Mouse (Mus musculus) liver, embryonic 15.5 days (tissue): Measurements from ENCODE around the gene Olfr523. TPM values are rescaled to one million over a fixed set of nuclear protein-coding genes. Genes with fewer than 3 reads are reported as not detected.
A peak's percentile ranks its signal among the peaks of the same experiment; 100 is the strongest.

Experiments
- ATAC-seq: fragments of 200-750 bp; cut with Nextera tagmentation; 2 replicates; pipeline ENCODE4 v1.8.0; 2017; ENCODE audit warnings: moderate number of reproducible peaks, mild to moderate bottlenecking, moderate library complexity; ENCODE audit not compliant: insufficient read depth
- H3K27ac ChIP-seq: fragments of 300-500 bp; sonication (generic); replicated peaks from 2 replicates; pipeline ENCODE4 v1.5.1; 2015; ENCODE audit warnings: mild to moderate bottlenecking, inconsistent platforms
- H3K27me3 ChIP-seq: fragments of 300-500 bp; sonication (generic); 2 replicates; pipeline ENCODE4 v1.6.1; 2015; ENCODE audit warnings: mild to moderate bottlenecking, inconsistent platforms
- H3K36me3 ChIP-seq: fragments of 300-500 bp; sonication (generic); replicated peaks from 2 replicates; pipeline ENCODE4 v1.6.1; 2015; ENCODE audit warnings: moderate library complexity, mild to moderate bottlenecking, inconsistent platforms
- H3K4me1 ChIP-seq: fragments of 300-500 bp; sonication (generic); replicated peaks from 2 replicates; pipeline ENCODE4 v1.6.1; 2015; ENCODE audit warnings: inconsistent platforms
- H3K4me2 ChIP-seq: fragments of 300-500 bp; sonication (generic); 2 replicates; pipeline ENCODE4 v1.6.1; 2015; ENCODE audit warnings: moderate library complexity, mild to moderate bottlenecking, inconsistent platforms
- H3K4me3 ChIP-seq: fragments of 300-500 bp; sonication (generic); replicated peaks from 2 replicates; pipeline ENCODE4 v1.5.1; 2015; ENCODE audit warnings: mild to moderate bottlenecking, inconsistent platforms
- H3K9ac ChIP-seq: fragments of 300-500 bp; sonication (generic); 2 replicates; pipeline ENCODE4 v1.6.1; 2015; ENCODE audit warnings: moderate library complexity, mild to moderate bottlenecking, inconsistent platforms
- H3K9me3 ChIP-seq: fragments of 300-500 bp; sonication (generic); replicated peaks from 2 replicates; pipeline ENCODE4 v1.6.1; 2016; ENCODE audit warnings: inconsistent platforms
- WGBS: fragments of 180-500 bp; shearing (Covaris S2); methylation state at CpG from one replicate; pipeline ENCODE4 v1.1.7; 2015; ENCODE audit warnings: mixed read lengths; ENCODE audit not compliant: insufficient replicate concordance; 5-methylcytosine and 5-hydroxymethylcytosine counted together
- polyA plus RNA-seq: library from polyadenylated mRNA; unstranded; fragments of >200 nt; fragmentation: Nextera tagmentation; extraction: Ambion mirVana; gene quantifications from 2 replicates; pipeline ENCODE4 v1.2.1, GENCODE M21; 2015

Olfr523 gene
- polyA plus RNA-seq, 1 experiment from 2014 or later = not detected

DNA sequence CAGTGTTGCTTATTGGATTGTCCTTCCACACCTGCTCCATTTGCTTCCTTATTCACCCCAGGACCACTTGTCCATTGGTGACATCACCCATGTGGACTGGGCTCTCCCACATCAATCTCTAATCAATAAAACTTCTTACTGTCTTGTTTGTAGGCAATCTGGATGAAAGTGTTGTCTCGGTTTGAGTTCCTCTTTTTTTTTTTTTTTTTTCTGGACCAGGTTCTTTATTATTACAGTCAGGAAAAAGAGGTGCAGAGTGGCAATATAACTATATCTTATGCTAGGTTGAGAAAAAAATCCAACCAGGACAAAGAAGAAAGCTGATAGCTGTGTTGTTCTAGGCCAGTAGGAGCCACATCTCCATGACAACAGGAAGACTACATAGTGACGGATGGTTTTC is 7.7 kb downstream of the Olfr523 start:
- Histone ChIP-seq H3K27me3 (0 out of 2 replicates have a peak, but pooled peaks cover 2% of the 10 kb centered on the region), H3K4me1 (no peaks in the 10 kb centered on the region), H3K9me3 (no peaks in the 10 kb centered on the region), H3K9ac (no peak overlapping the region), H3K4me2 (no peak overlapping the region), H3K27ac (no peak overlapping the region), H3K36me3 (no peaks in the 10 kb centered on the region), H3K4me3 (no peak overlapping the region)
- ATAC-seq = no peak
- 35% methylated on average over 2 of the region's 2 CpGs for WGBS

- Histone ChIP-seq H3K4me2 (no peak overlapping the region), H3K27me3 (0 out of 2 replicates have a peak, but pooled peaks cover 3% of the 10 kb centered on the region), H3K4me1 (no peaks in the 10 kb centered on the region), H3K36me3 (no peaks in the 10 kb centered on the region), H3K27ac (no peak overlapping the region), H3K4me3 (no peak overlapping the region), H3K9ac (no peak overlapping the region), H3K9me3 (no peaks in the 10 kb centered on the region)
- ATAC-seq = no peak
- WGBS = 67% methylated on average over 4 of the region's 4 CpGs
These were observed 11.2 kb downstream of the Olfr523 start for GRCm38 (mm10) chr7:140184206-140184605.

- ATAC-seq = no peak
- Histone ChIP-seq H3K36me3 (no peaks in the 10 kb centered on the region), H3K4me2 (no peak overlapping the region), H3K9ac (no peak overlapping the region), H3K9me3 (no peaks in the 10 kb centered on the region), H3K4me1 (no peaks in the 10 kb centered on the region; the same call in 1 of the 2 replicates), H3K27ac (no peak overlapping the region), H3K4me3 (no peak overlapping the region), H3K27me3 (0 out of 2 replicates have a peak, but pooled peaks cover 3% of the 10 kb centered on the region)
- 54% methylated on average over 18 of the region's 18 CpGs for WGBS
These were observed 13.9 kb downstream of the Olfr523 start for GRCm38 (mm10) chr7:140186646-140187620.

GRCm38 (mm10) chr7:140187721-140188390 is 14.8 kb downstream of the Olfr523 start:
- no peaks in the 10 kb centered on the region for H3K9me3 ChIP-seq
- H3K36me3 ChIP-seq = no peaks in the 10 kb centered on the region
- ATAC-seq = no peak
- H3K4me3 ChIP-seq = no peak overlapping the region
- H3K27ac ChIP-seq = no peak overlapping the region
- H3K27me3 ChIP-seq = 0 out of 2 replicates have a peak, but pooled peaks cover 3% of the 10 kb centered on the region
- no peak overlapping the region for H3K4me2 ChIP-seq
- H3K4me1 ChIP-seq = no peaks in the 10 kb centered on the region; the same call in 1 of the 2 replicates
- no peak overlapping the region for H3K9ac ChIP-seq
- WGBS = 65% methylated on average over 7 of the region's 7 CpGs

GRCm38 (mm10) chr7:140188391-140189328 is 15.6 kb downstream of the Olfr523 start:
- no peaks in the 10 kb centered on the region; the same call in 1 of the 2 replicates for H3K4me1 ChIP-seq
- H3K9ac ChIP-seq = no peak overlapping the region
- H3K4me3 ChIP-seq = no peak overlapping the region
- peak; percentile 57; the same call in 1 of the 2 replicates for ATAC-seq
- H3K27me3 ChIP-seq = 0 out of 2 replicates have a peak, but pooled peaks cover 3% of the 10 kb centered on the region
- H3K27ac ChIP-seq = no peak overlapping the region
- H3K9me3 ChIP-seq = no peaks in the 10 kb centered on the region
- no peak overlapping the region for H3K4me2 ChIP-seq
- 35% methylated on average over 4 of the region's 4 CpGs for WGBS
- H3K36me3 ChIP-seq = no peaks in the 10 kb centered on the region

DNA sequence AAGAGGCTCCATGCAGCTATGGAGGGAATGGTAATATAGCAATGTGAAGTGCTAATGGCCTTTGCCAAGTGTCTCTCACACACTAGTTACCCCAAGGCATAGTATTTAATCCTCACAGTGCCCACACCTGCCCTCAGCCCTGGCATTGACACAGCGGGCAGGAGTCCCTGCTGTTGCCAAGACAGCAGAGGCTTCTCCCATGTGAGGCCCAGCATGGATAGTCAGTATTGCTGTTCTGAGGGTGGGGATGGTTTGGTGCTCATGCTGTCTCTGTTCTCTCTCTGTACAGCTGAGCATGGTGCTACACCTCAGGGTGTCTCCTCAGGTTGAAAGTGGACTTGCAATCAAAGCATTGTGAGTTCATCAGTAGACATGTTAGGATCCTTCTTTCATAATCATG is 17.4 kb downstream of the Olfr523 start:
- WGBS = 69% methylated on average over 1 of the region's 1 CpGs
- Histone ChIP-seq H3K36me3 (no peaks in the 10 kb centered on the region), H3K27me3 (0 out of 2 replicates have a peak, but pooled peaks cover 3% of the 10 kb centered on the region), H3K9ac (no peak overlapping the region), H3K9me3 (no peaks in the 10 kb centered on the region), H3K4me3 (no peak overlapping the region), H3K27ac (no peak overlapping the region), H3K4me2 (no peak overlapping the region), H3K4me1 (no peaks in the 10 kb centered on the region; the same call in 1 of the 2 replicates)
- ATAC-seq = no peak

GRCm38 (mm10) chr7:140192445-140192844 is 19.4 kb downstream of the Olfr523 start:
- Histone ChIP-seq H3K27me3 (no peaks in the 10 kb centered on the region), H3K9me3 (no peaks in the 10 kb centered on the region), H3K4me3 (no peak overlapping the region), H3K4me1 (no peaks in the 10 kb centered on the region; the same call in 1 of the 2 replicates), H3K36me3 (no peaks in the 10 kb centered on the region), H3K27ac (no peak overlapping the region), H3K9ac (no peak overlapping the region), H3K4me2 (no peak overlapping the region)
- ATAC-seq = no peak
- WGBS = 44% methylated on average over 2 of the region's 2 CpGs

GRCm38 (mm10) chr7:140192851-140193250 is 19.8 kb downstream of the Olfr523 start:
- no peak overlapping the region for H3K9ac ChIP-seq
- ATAC-seq = no peak
- H3K4me1 ChIP-seq = no peaks in the 10 kb centered on the region; the same call in 1 of the 2 replicates
- no peak overlapping the region for H3K4me2 ChIP-seq
- no peaks in the 10 kb centered on the region for H3K9me3 ChIP-seq
- H3K27ac ChIP-seq = no peak overlapping the region
- H3K27me3 ChIP-seq = no peaks in the 10 kb centered on the region
- no peak overlapping the region for H3K4me3 ChIP-seq
- WGBS = 60% methylated on average over 2 of the region's 2 CpGs
- no peaks in the 10 kb centered on the region for H3K36me3 ChIP-seq

DNA sequence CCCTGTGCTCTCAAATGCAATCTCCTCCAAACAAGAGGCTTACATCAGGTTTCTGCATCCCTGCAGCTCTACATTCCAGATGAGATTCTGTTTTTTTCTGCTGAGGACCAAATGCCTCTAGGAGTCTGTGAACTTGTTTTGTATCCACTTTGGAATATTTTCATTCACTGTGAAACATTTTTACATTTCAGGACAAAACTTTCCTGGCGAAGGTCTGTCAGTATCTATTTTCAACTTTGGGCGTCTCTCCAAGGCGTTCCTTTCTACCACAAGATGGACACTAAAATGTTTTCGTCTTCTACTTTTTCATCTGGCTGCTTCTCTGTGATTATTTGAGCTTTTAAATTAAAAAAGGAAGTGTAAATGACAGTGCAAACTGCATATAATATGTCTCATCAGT is 21.0 kb downstream of the Olfr523 start:
- Histone ChIP-seq H3K9ac (no peak overlapping the region), H3K4me2 (no peak overlapping the region), H3K4me1 (no peaks in the 10 kb centered on the region; the same call in 1 of the 2 replicates), H3K27ac (no peak overlapping the region), H3K36me3 (no peaks in the 10 kb centered on the region), H3K27me3 (0 out of 2 replicates have a peak, but pooled peaks cover under 1% of the 10 kb centered on the region), H3K4me3 (no peak overlapping the region), H3K9me3 (no peaks in the 10 kb centered on the region)
- 66% methylated on average over 4 of the region's 4 CpGs for WGBS
- ATAC-seq = no peak

DNA sequence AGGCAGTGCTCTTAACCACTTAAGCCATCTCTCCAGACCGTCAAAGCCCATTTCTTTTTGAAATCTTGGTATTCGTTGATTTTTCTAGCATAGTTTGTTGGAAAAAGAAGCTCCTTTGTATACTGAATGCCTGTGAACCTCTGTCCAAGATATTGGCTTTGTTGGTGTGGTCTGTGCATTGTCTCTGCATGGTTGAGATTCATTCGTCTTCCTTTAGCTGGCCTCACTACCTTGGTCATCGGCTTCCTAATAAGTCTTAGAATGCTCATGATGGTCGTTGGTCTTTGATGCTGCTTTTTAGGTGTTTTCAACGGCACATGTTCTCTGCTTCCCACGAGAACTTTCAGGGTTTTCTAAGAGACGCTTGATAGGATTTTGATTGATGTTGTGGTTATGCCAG is 23.0 kb downstream of the Olfr523 start:
- no peaks in the 10 kb centered on the region for H3K9me3 ChIP-seq
- H3K36me3 ChIP-seq = no peaks in the 10 kb centered on the region
- H3K4me1 ChIP-seq = peaks cover 9% of the 10 kb centered on the region
- no peak overlapping the region for H3K4me3 ChIP-seq
- 0 out of 2 replicates have a peak, but pooled peaks cover 3% of the 10 kb centered on the region for H3K27me3 ChIP-seq
- H3K9ac ChIP-seq = no peak overlapping the region
- 52% methylated on average over 8 of the region's 8 CpGs for WGBS
- H3K27ac ChIP-seq = no peak overlapping the region
- no peak for ATAC-seq
- H3K4me2 ChIP-seq = no peak overlapping the region
